Mouse (Mus musculus) bone marrow macrophage, adult 2 months (primary cell): Measurements from ENCODE around the gene Slc16a11.

Experiments
- CTCF ChIP-seq: IDR thresholded peaks from 2 replicates; pipeline ENCODE4 v1.5.1; 2012; ENCODE audit warnings: low read depth, mild to moderate bottlenecking, low read length, moderate library complexity
- POLR2A ChIP-seq: IDR thresholded peaks from 2 replicates; pipeline ENCODE4 v1.6.1; 2012; ENCODE audit warnings: mild to moderate bottlenecking, low read depth, low read length, borderline replicate concordance

DNA sequence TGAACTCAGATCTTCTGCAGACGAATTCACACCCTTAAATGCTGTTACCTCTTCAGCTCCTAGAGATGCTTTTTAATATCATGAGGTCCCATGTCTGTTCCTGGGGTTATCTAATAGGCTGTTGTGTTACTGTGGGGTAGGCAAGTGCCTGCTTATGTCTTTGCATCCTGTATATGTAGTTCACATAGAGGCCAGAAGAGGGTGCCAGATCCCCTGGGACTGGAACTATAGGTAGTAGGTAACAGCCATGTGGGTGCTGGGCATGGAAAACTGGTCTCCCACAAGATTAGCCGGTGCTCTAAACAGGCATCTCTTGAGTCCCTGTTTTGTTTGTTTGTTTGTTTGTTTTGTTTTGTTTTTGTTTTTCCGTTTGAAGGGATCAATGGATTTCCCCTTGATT lies 40.7 kb upstream of the Slc16a11 start:
- TF ChIP-seq CTCF (0 out of 2 replicates have a peak, but pooled peaks have one; percentile 18), POLR2A (no peak)
